Mouse (Mus musculus) bone marrow, adult 2 months (tissue): ENCODE results near the gene Olfr639. TPM values are rescaled to one million over a fixed set of nuclear protein-coding genes. Genes with fewer than 3 reads are reported as not detected.
"Not testable (repeated sequence)": the region's sequence is repeated elsewhere in the genome, so short reads cannot be mapped to it uniquely, and the experiment has no call there.

Source experiments
- H3K27ac ChIP-seq: fragments of 200-500 bp; 2 replicates; pipeline ENCODE4 v1.5.1; 2012; ENCODE audit warnings: low read depth, mild to moderate bottlenecking, control low read depth, inconsistent platforms, low read length; ENCODE audit not compliant: control insufficient read depth, poor library complexity, insufficient read depth
- H3K4me1 ChIP-seq: fragments of 200-500 bp; 2 replicates; pipeline ENCODE4 v1.6.1; 2011; ENCODE audit warnings: low read length; ENCODE audit not compliant: control insufficient read depth, insufficient read depth
- H3K4me3 ChIP-seq: fragments of 200-500 bp; replicated peaks from 2 replicates; pipeline ENCODE3; 2011; ENCODE audit warnings: mild to moderate bottlenecking, low read depth, low read length, control low read depth; ENCODE audit not compliant: control insufficient read depth
- CTCF ChIP-seq: fragments of 200-500 bp; IDR thresholded peaks from 2 replicates; pipeline ENCODE4 v1.5.1; 2011; ENCODE audit warnings: low read length, control low read depth; ENCODE audit not compliant: control insufficient read depth, insufficient read depth
- POLR2A ChIP-seq: fragments of 200-500 bp; IDR thresholded peaks from 2 replicates; pipeline ENCODE4 v1.6.1; 2011; ENCODE audit warnings: low read depth, mild to moderate bottlenecking, control low read depth, low read length, borderline replicate concordance; ENCODE audit not compliant: control insufficient read depth
- WGBS: fragments of 180-500 bp; shearing (Covaris S2); methylation state at CpG from one replicate; pipeline ENCODE4 v1.1.7; 2018; 5-methylcytosine and 5-hydroxymethylcytosine counted together
- polyA plus RNA-seq: library from polyadenylated mRNA; stranded (reverse); fragments of >200 nt; gene quantifications from 2 replicates; pipeline ENCODE4 v1.2.4, GENCODE M21; 2011; ENCODE audit warnings: low replicate concordance; ENCODE audit not compliant: missing spikeins, insufficient read depth, insufficient read length

Gene Olfr639
- polyA plus RNA-seq, 1 experiment: not detected

- 58% methylated on average over 1 of the region's 1 CpGs for WGBS
- Histone ChIP-seq H3K4me1 (no peaks in the 10 kb centered on the region), H3K27ac (no peak overlapping the region), H3K4me3 (no peak overlapping the region)
- no peak for TF ChIP-seq CTCF
- no peak for TF ChIP-seq POLR2A
These were observed 1.9 kb upstream of the Olfr639 start for GRCm38 (mm10) chr7:104018953-104019352.

- Histone ChIP-seq H3K27ac (no peak overlapping the region), H3K4me1 (no peaks in the 10 kb centered on the region), H3K4me3 (no peak overlapping the region)
- no peak for TF ChIP-seq CTCF
- no peak for TF ChIP-seq POLR2A
These were observed 18.0 kb downstream of the Olfr639 start for GRCm38 (mm10) chr7:103999124-103999523.

- TF ChIP-seq POLR2A (no peak), CTCF (no peak)
- Histone ChIP-seq H3K4me1 (no peaks in the 10 kb centered on the region), H3K27ac (no peak within 1 kb of the TSS), H3K4me3 (no peak within 1 kb of the TSS)
These were observed 18.7 kb downstream of the Olfr639 start, which contains the start of gene Olfr638 for GRCm38 (mm10) chr7:103998446-103998845. Gene Olfr638, plus strand, starts transcription at chr7:103998746.

GRCm38 (mm10) chr7:103971782-103972181 lies 45.3 kb downstream of the Olfr639 start:
- TF ChIP-seq CTCF: no peak
- TF ChIP-seq POLR2A: no peak
- H3K27ac ChIP-seq: no peak overlapping the region
- H3K4me1 ChIP-seq: no peaks in the 10 kb centered on the region
- 15% methylated on average over 1 of the region's 1 CpGs for WGBS
- no peak overlapping the region for H3K4me3 ChIP-seq

- H3K4me1 ChIP-seq: no peaks in the 10 kb centered on the region
- no peak within 1 kb of the TSS for H3K27ac ChIP-seq
- H3K4me3 ChIP-seq: no peak within 1 kb of the TSS
- 83% methylated on average over 1 of the region's 1 CpGs for WGBS
- no peak for TF ChIP-seq CTCF
These were observed 46.3 kb downstream of the Olfr639 start, which contains the start of gene Olfr635 for GRCm38 (mm10) chr7:103970852-103971251. Gene Olfr635, plus strand, starts transcription at chr7:103971152.

GRCm38 (mm10) chr7:103966873-103967272 lies 50.2 kb downstream of the Olfr639 start:
- H3K4me1 ChIP-seq: not testable (repeated sequence)
- 89% methylated on average over 22 of the region's 22 CpGs for WGBS

More at GRCm38 (mm10) chr7:103966873-103967272, 50.2 kb downstream of the Olfr639 start:
- not testable (repeated sequence) for H3K4me3 ChIP-seq, H3K27ac ChIP-seq

Other genes starting within 250 kb of the Olfr639 start
- not detected in 2 replicates for gene Olfr69, start 245.7 kb downstream of the Olfr639 start, polyA plus RNA-seq
- gene Olfr68, start 237.6 kb downstream of the Olfr639 start, polyA plus RNA-seq: 0.36 TPM in 1 of 2 replicates, not detected in the other
- 0.25 TPM in 1 of 2 replicates, not detected in the other for gene Olfr67, start 225.5 kb downstream of the Olfr639 start, polyA plus RNA-seq
- 16,360 and 37,491 TPM in 2 replicates for gene Hbb-bt, start 203.3 kb downstream of the Olfr639 start, polyA plus RNA-seq
- 44,806 and 110,365 TPM in 2 replicates for gene Hbb-bs, start 189.2 kb downstream of the Olfr639 start, polyA plus RNA-seq
- not detected in 2 replicates for gene Hbb-bh2, start 176.8 kb downstream of the Olfr639 start, polyA plus RNA-seq
- gene Hbb-bh1, start 174.1 kb downstream of the Olfr639 start, polyA plus RNA-seq: 1.6 TPM in 1 of 2 replicates, not detected in the other
- 1.6 TPM in 1 of 2 replicates, not detected in the other for gene Hbb-y, start 164.1 kb downstream of the Olfr639 start, polyA plus RNA-seq
- not detected in 2 replicates for gene Olfr66, start 131.1 kb downstream of the Olfr639 start, polyA plus RNA-seq
- gene Olfr64, start 122.8 kb downstream of the Olfr639 start, polyA plus RNA-seq: not detected in 2 replicates
- not detected in 2 replicates for gene Olfr65, start 113.8 kb downstream of the Olfr639 start, polyA plus RNA-seq
- gene Olfr631, start 88.5 kb downstream of the Olfr639 start, polyA plus RNA-seq: not detected in 2 replicates
- gene Olfr632, start 83.0 kb downstream of the Olfr639 start, polyA plus RNA-seq: not detected in 2 replicates
- 0.25 TPM in 1 of 2 replicates, not detected in the other for gene Olfr633, start 72.9 kb downstream of the Olfr639 start, polyA plus RNA-seq
- not detected in 2 replicates for gene Olfr635, start 46.2 kb downstream of the Olfr639 start, polyA plus RNA-seq
- not detected in 2 replicates for gene Olfr638, start 18.6 kb downstream of the Olfr639 start, polyA plus RNA-seq
- not detected in 2 replicates for gene Olfr640, start 8.3 kb upstream of the Olfr639 start, polyA plus RNA-seq
- not detected in 2 replicates for gene Olfr641, start 18.1 kb upstream of the Olfr639 start, polyA plus RNA-seq
- gene Olfr642, start 35.4 kb upstream of the Olfr639 start, polyA plus RNA-seq: 0.29 TPM in 1 of 2 replicates, not detected in the other
- not detected in 2 replicates for gene 4930516K23Rik, start 44.1 kb upstream of the Olfr639 start, polyA plus RNA-seq
- gene Olfr644, start 54.6 kb upstream of the Olfr639 start, polyA plus RNA-seq: not detected in 2 replicates
- not detected in 2 replicates for gene Olfr645, start 68.2 kb upstream of the Olfr639 start, polyA plus RNA-seq
- gene Olfr646, start 87.6 kb upstream of the Olfr639 start, polyA plus RNA-seq: not detected in 2 replicates
- gene Ubqln5, start 112.5 kb upstream of the Olfr639 start, polyA plus RNA-seq: not detected in 2 replicates
- not detected in 2 replicates for gene Olfr643, start 120.1 kb upstream of the Olfr639 start, polyA plus RNA-seq
- not detected in 2 replicates for gene Ubqln3, start 126.0 kb upstream of the Olfr639 start, polyA plus RNA-seq
- gene Ubqlnl, start 133.3 kb upstream of the Olfr639 start, polyA plus RNA-seq: not detected in 2 replicates
- gene Olfm5, start 147.5 kb upstream of the Olfr639 start, polyA plus RNA-seq: not detected in 2 replicates
- gene Olfr648, start 166.1 kb upstream of the Olfr639 start, polyA plus RNA-seq: not detected in 2 replicates
- gene Olfr649, start 178.7 kb upstream of the Olfr639 start, polyA plus RNA-seq: not detected in 2 replicates
- gene Trim6, start 201.5 kb upstream of the Olfr639 start, polyA plus RNA-seq: 2.4 and 6.1 TPM in 2 replicates
- gene Trim34a, start 227.2 kb upstream of the Olfr639 start, polyA plus RNA-seq: 10.6 and 18.7 TPM in 2 replicates